Mouse (Mus musculus) v-Abl transformed pro-B cells (cell line): ENCODE measurements around the gene Sycp3.
"Not testable (repeated sequence)": the region's sequence is repeated elsewhere in the genome, so short reads cannot be mapped to it uniquely, and the experiment has no call there.

Source experiments
- in situ Hi-C, 2 experiments: fragments of 400-800 bp; cut with MboI; formaldehyde crosslinking; loops; one replicate each; pipeline ENCODE4 v1.15.1; 2025; ENCODE audit not compliant: unreplicated experiment in 2 of 2

Gene Sycp3

GRCm38 (mm10) chr10:88494959-88495587 lies 35.7 kb downstream of the Sycp3 start:
- in situ Hi-C loops, result loop anchor here in 1 of 2 experiments (5.0 kb wide), 1 partner anchor 53 kb away; no protein-coding TSS in a partner anchor

GRCm38 (mm10) chr10:88496864-88497564 lies 37.6 kb downstream of the Sycp3 start:
- in situ Hi-C loops, result no loop called here

GRCm38 (mm10) chr10:88499993-88500392 lies 40.6 kb downstream of the Sycp3 start:
- in situ Hi-C loops, result loop anchor here (10.0 kb wide), 1 partner anchor 85 kb away; no protein-coding TSS in a partner anchor

GRCm38 (mm10) chr10:88501370-88501769 lies 42.0 kb downstream of the Sycp3 start:
- in situ Hi-C loops, result loop anchor here (10.0 kb wide), 1 partner anchor 83 kb away; no protein-coding TSS in a partner anchor

GRCm38 (mm10) chr10:88501886-88502765 lies 42.8 kb downstream of the Sycp3 start:
- in situ Hi-C loops, result loop anchor here (10.0 kb wide), 1 partner anchor 83 kb away; no protein-coding TSS in a partner anchor

GRCm38 (mm10) chr10:88502919-88503318 lies 43.5 kb downstream of the Sycp3 start:
- in situ Hi-C loops, result loop anchor here (10.0 kb wide), 1 partner anchor 82 kb away; no protein-coding TSS in a partner anchor

GRCm38 (mm10) chr10:88503421-88504314 lies 44.3 kb downstream of the Sycp3 start, which contains the start of gene Chpt1:
Gene Chpt1 (minus strand): TSS chr10:88504073.
- in situ Hi-C loops, result loop anchor here (10.0 kb wide), 1 partner anchor 81 kb away; no protein-coding TSS in a partner anchor

GRCm38 (mm10) chr10:88504481-88504880 lies 45.1 kb downstream of the Sycp3 start:
- in situ Hi-C loops, result loop anchor here (10.0 kb wide), 1 partner anchor 80 kb away; no protein-coding TSS in a partner anchor

- in situ Hi-C loops, result loop anchor here (10.0 kb wide), 1 partner anchor 80 kb away; no protein-coding TSS in a partner anchor
These were observed 45.9 kb downstream of the Sycp3 start for GRCm38 (mm10) chr10:88505256-88505655.

GRCm38 (mm10) chr10:88507691-88508143 lies 48.3 kb downstream of the Sycp3 start:
- in situ Hi-C loops, result loop anchor here (10.0 kb wide), 1 partner anchor 77 kb away; no protein-coding TSS in a partner anchor

- in situ Hi-C loops, result no loop called here
These were observed 51.3 kb downstream of the Sycp3 start for GRCm38 (mm10) chr10:88510503-88511271.

- in situ Hi-C loops, result no loop called here
These were observed 52.0 kb downstream of the Sycp3 start for GRCm38 (mm10) chr10:88511355-88511754.

- in situ Hi-C loops, result no loop called here
These were observed 54.3 kb downstream of the Sycp3 start for GRCm38 (mm10) chr10:88513574-88514135.

GRCm38 (mm10) chr10:88514495-88514894 lies 55.1 kb downstream of the Sycp3 start:
- in situ Hi-C loops, result no loop called here

GRCm38 (mm10) chr10:88515049-88515448 lies 55.7 kb downstream of the Sycp3 start:
- in situ Hi-C loops, result not testable (repeated sequence)

- in situ Hi-C loops, result no loop called here
These were observed 63.4 kb downstream of the Sycp3 start for GRCm38 (mm10) chr10:88522795-88523194.
